Mouse (Mus musculus): ENCODE data around the gene Lypd6. TPM values are rescaled to one million over a fixed set of nuclear protein-coding genes. Genes with fewer than 3 reads are reported as not detected.

Lypd6 gene
- polyA plus RNA-seq, 1 experiment from 2014 or later = 4.6 TPM

GRCm38 (mm10) chr2:50151879-50152278 lies 85.7 kb downstream of the Lypd6 start:
- H3K36me3 ChIP-seq = no peaks in the 10 kb centered on the region
- no peak overlapping the region for H3K4me3 ChIP-seq
- no peaks in the 10 kb centered on the region for H3K27me3 ChIP-seq (ENCODE audit: low read depth, poor library complexity, severe bottlenecking)
- H3K27ac ChIP-seq = no peak overlapping the region
- H3K4me1 ChIP-seq = peaks cover 15% of the 10 kb centered on the region; the same call in 1 of the 2 replicates
- no peak for DNase-seq (ENCODE audit: low spot score)
- 95% methylated on average over 3 of the region's 3 CpGs for WGBS
- H3K9me3 ChIP-seq (replicated peaks) = no peaks in the 10 kb centered on the region

DNA sequence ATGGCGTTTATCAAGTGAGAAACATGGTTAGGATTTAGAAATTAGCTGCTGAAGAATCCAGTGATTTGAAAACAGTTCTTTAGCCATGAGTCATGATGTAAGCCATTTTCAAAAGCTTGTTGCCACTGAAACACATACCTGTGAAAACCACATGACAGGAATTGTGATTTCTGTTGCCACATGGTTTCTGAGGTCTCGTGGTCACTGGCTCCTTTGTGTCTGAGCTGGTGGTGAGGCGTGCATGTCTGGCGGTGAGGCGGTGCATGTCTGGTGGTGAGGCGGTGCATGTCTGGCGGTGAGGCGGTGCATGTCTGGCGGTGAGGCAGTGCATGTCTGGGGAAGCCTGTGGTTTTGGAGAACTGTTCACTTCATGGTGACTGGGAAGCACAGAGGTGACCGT lies 89.8 kb downstream of the Lypd6 start:
- Histone ChIP-seq H3K9me3 (replicated peaks) (no peaks in the 10 kb centered on the region), H3K4me1 (peaks cover 7% of the 10 kb centered on the region; the same call in 1 of the 2 replicates), H3K36me3 (no peaks in the 10 kb centered on the region), H3K4me3 (no peak overlapping the region), H3K27me3 (ENCODE audit: low read depth, poor library complexity, severe bottlenecking) (no peaks in the 10 kb centered on the region), H3K27ac (no peak overlapping the region)
- DNase-seq (ENCODE audit: low spot score) = no peak
- 93% methylated on average over 10 of the region's 10 CpGs for WGBS

DNA sequence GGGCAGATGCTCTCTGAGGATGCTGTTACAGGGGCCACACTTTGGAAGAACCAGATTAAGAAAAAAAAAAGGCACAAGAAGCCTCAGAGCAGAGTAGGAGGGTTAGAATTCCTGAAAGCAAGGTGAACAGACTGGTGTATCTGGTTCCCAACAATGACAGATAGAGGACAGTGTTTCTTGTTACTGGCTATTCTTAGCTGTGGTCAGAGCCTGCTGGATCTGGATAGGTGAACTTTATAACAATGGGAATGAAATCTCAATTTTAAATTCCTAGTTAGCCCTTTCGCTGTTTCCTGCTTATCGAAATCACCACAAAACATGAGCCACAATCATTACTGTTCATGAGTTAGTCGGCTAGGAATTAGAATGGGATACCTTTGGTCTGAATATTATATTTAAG lies 93.8 kb downstream of the Lypd6 start:
- Histone ChIP-seq H3K36me3 (no peaks in the 10 kb centered on the region), H3K27me3 (ENCODE audit: low read depth, poor library complexity, severe bottlenecking) (no peaks in the 10 kb centered on the region), H3K27ac (no peak overlapping the region), H3K4me3 (no peak overlapping the region), H3K9me3 (replicated peaks) (no peaks in the 10 kb centered on the region), H3K4me1 (peaks cover 13% of the 10 kb centered on the region)
- DNase-seq (ENCODE audit: low spot score) = no peak
- 92% methylated on average over 3 of the region's 3 CpGs for WGBS

DNA sequence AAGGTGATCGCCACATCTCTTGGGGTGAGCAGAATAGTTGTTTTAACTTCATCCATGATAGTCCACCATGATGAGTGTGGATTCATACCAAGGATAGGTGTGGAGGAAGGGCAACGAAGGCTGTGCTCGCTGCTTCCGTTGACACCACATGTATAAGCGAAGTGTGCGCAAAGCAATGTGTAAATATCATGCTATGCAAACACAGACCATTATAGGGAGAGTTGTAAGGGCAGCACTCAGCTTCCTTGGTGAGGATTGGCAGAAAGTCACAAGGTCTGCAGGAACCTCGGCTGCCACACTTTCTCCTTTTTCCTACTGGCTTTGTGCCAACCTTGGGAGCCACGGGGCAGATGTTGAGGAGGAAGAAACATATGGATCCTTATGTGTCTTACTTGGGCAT lies 97.4 kb downstream of the Lypd6 start:
- WGBS = 94% methylated on average over 8 of the region's 8 CpGs
- no peak overlapping the region for H3K4me3 ChIP-seq
- no peaks in the 10 kb centered on the region for H3K27me3 ChIP-seq (ENCODE audit: low read depth, poor library complexity, severe bottlenecking)
- H3K9me3 ChIP-seq (replicated peaks) = no peaks in the 10 kb centered on the region
- no peak overlapping the region for H3K27ac ChIP-seq
- H3K36me3 ChIP-seq = no peaks in the 10 kb centered on the region
- H3K4me1 ChIP-seq = peaks cover 22% of the 10 kb centered on the region
- no peak for DNase-seq (ENCODE audit: low spot score)

DNA sequence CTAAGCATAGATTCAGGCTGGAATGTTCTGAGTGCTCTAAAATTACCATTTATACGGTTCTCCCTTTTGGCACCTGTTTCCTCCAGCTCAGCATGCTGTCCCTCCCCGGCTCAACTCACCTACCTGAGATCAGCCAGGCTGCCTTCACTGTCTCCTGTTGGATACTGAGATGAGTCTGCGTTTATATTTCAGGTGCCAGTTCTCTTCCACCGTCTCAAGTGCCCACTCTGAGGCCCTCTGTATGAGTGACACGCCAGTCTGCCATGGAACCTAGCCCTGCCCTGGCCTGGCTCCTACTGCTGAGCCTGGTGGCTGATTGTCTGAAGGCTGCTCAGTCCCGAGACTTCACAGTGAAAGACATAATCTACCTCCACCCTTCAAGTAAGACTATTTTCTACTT lies 99.0 kb downstream of the Lypd6 start:
- H3K36me3 ChIP-seq = no peaks in the 10 kb centered on the region
- no peak overlapping the region for H3K4me3 ChIP-seq
- no peaks in the 10 kb centered on the region for H3K27me3 ChIP-seq (ENCODE audit: low read depth, poor library complexity, severe bottlenecking)
- DNase-seq (ENCODE audit: low spot score) = no peak
- WGBS = 51% methylated on average over 6 of the region's 6 CpGs
- no peak overlapping the region for H3K27ac ChIP-seq
- no peaks in the 10 kb centered on the region for H3K9me3 ChIP-seq (replicated peaks)
- H3K4me1 ChIP-seq = peaks cover 22% of the 10 kb centered on the region

GRCm38 (mm10) chr2:50166082-50166481 lies 99.9 kb downstream of the Lypd6 start:
- 60% methylated on average over 5 of the region's 5 CpGs for WGBS
- Histone ChIP-seq H3K9me3 (replicated peaks) (no peaks in the 10 kb centered on the region), H3K27me3 (ENCODE audit: low read depth, poor library complexity, severe bottlenecking) (no peaks in the 10 kb centered on the region), H3K4me1 (peaks cover 18% of the 10 kb centered on the region), H3K4me3 (no peak overlapping the region), H3K27ac (no peak overlapping the region), H3K36me3 (no peaks in the 10 kb centered on the region)
- DNase-seq (ENCODE audit: low spot score) = no peak

DNA sequence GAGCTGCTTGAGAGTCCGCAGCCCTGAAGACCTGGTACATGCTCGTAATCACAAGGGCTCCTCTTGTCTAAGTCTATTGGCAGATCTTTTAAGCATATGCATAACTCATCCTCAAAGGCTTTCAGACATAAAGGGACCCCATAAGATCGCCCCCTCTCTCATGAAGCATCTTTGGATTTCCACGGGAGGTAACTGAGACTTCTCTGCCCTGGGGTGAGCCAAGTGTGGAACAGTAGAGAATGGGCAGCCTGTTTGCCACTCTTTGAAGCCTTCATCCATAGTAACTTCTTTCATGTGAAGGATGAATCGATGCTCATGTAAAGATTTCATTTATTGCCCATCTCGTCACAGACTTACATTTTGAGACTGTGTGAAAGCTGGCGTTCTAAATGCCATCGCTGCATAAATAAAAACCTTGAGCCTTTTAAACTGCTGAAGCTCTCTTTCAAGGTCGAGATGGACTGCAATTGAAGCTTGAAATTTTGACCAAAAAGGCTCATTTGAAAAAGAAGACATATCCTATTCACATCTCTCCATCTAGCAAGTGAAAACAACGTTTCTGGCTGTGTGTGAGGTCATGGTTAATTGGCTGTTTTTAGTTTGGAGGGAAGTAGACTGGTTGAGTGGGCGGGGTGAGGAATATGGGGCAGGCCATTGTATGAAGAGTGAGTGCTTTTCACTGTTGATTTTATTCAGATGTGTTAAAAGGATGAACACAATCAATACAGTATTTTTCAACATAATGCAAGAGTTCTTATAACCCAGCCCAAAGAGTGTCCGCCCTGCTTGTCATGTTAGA lies 107.7 kb downstream of the Lypd6 start:
- no peak overlapping the region for H3K27ac ChIP-seq
- H3K9me3 ChIP-seq (replicated peaks) = no peaks in the 10 kb centered on the region
- no peak for DNase-seq (ENCODE audit: low spot score)
- no peaks in the 10 kb centered on the region for H3K27me3 ChIP-seq (ENCODE audit: low read depth, poor library complexity, severe bottlenecking)
- peaks cover 12% of the 10 kb centered on the region for H3K4me1 ChIP-seq
- WGBS = 89% methylated on average over 12 of the region's 12 CpGs
- no peaks in the 10 kb centered on the region for H3K36me3 ChIP-seq
- no peak overlapping the region for H3K4me3 ChIP-seq

DNA sequence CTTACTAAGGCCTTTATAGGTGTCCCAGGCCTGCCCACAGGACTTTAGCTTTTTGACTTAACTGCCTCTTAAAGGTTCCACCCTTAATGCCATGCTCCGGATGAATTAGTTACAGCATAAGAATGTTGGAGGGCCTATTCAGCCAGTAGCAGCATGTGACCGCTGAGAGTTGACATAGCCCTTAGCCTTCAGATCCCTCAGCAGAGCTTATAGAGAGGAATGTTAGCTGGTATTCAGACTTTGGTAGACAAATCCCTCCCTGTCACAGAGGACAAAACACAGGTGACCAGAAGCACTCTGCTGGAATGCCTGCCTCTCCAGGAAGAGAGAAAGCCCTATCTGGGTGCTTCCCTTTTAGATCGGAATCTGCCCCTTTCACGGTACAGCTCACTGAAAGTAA lies 109.5 kb downstream of the Lypd6 start:
- Histone ChIP-seq H3K27me3 (ENCODE audit: low read depth, poor library complexity, severe bottlenecking) (no peaks in the 10 kb centered on the region), H3K4me3 (no peak overlapping the region), H3K36me3 (no peaks in the 10 kb centered on the region), H3K27ac (no peak overlapping the region), H3K4me1 (peaks cover 12% of the 10 kb centered on the region), H3K9me3 (replicated peaks) (no peaks in the 10 kb centered on the region)
- 30% methylated on average over 4 of the region's 4 CpGs for WGBS
- no peak for DNase-seq (ENCODE audit: low spot score)

GRCm38 (mm10) chr2:50179164-50179563 lies 112.9 kb downstream of the Lypd6 start:
- no peak for DNase-seq (ENCODE audit: low spot score)
- H3K36me3 ChIP-seq = no peaks in the 10 kb centered on the region
- no peak overlapping the region for H3K27ac ChIP-seq
- H3K9me3 ChIP-seq (replicated peaks) = no peaks in the 10 kb centered on the region
- H3K4me3 ChIP-seq = no peak overlapping the region
- H3K4me1 ChIP-seq = peaks cover 4% of the 10 kb centered on the region; the same call in 1 of the 2 replicates
- H3K27me3 ChIP-seq (ENCODE audit: low read depth, poor library complexity, severe bottlenecking) = no peaks in the 10 kb centered on the region
- 86% methylated on average over 5 of the region's 5 CpGs for WGBS

GRCm38 (mm10) chr2:50180423-50180822 lies 114.2 kb downstream of the Lypd6 start:
- WGBS = 91% methylated on average over 3 of the region's 3 CpGs
- H3K9me3 ChIP-seq (replicated peaks) = no peaks in the 10 kb centered on the region
- H3K4me3 ChIP-seq = no peak overlapping the region
- H3K27ac ChIP-seq = no peak overlapping the region
- no peaks in the 10 kb centered on the region for H3K27me3 ChIP-seq (ENCODE audit: low read depth, poor library complexity, severe bottlenecking)
- DNase-seq (ENCODE audit: low spot score) = no peak
- H3K36me3 ChIP-seq = no peaks in the 10 kb centered on the region
- H3K4me1 ChIP-seq = peaks cover 3% of the 10 kb centered on the region; the same call in 1 of the 2 replicates

- Histone ChIP-seq H3K9me3 (replicated peaks) (no peaks in the 10 kb centered on the region), H3K27me3 (ENCODE audit: low read depth, poor library complexity, severe bottlenecking) (no peaks in the 10 kb centered on the region), H3K4me1 (no peaks in the 10 kb centered on the region), H3K27ac (no peak overlapping the region), H3K4me3 (no peak overlapping the region), H3K36me3 (no peaks in the 10 kb centered on the region)
- 93% methylated on average over 3 of the region's 3 CpGs for WGBS
- DNase-seq (ENCODE audit: low spot score) = no peak
Measured at GRCm38 (mm10) chr2:50181332-50181731, 115.1 kb downstream of the Lypd6 start.

DNA sequence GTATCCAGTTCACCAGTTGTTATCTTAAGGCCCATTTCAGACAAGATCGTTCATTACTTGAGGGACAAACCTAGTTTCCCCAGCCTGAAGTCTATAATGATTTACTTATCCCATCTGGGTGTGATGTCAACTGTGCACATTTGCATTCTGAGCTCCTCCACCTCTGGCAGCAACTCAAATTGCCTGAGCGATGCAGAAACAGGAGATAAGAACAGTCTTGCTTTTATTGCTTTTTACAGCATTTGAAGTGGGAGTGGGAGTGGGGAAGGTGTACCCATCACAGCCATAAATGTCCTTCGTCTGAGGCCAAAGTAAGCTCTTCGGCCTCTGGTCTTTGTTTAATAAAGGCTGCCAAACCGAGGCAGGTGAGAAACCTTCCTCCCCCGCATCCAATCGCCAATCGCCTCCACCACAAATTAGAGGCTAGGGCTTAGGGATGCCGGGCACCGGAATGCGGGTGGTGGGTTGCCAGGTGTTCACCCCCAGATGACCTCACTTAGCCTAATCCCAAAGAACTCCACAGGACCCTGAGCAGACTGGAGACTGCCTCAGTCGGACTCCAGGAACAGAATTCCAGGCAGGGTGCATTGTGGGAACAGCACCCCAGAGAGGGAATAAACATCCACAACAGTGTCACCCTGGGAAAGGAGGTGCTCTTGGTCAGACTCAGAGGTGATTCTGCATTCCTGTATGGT lies 120.6 kb downstream of the Lypd6 start:
- no peak for DNase-seq (ENCODE audit: low spot score)
- no peak overlapping the region for H3K4me3 ChIP-seq
- 7% methylated on average over 12 of the region's 12 CpGs for WGBS
- no peaks in the 10 kb centered on the region for H3K36me3 ChIP-seq
- H3K27ac ChIP-seq = no peak overlapping the region
- no peaks in the 10 kb centered on the region for H3K9me3 ChIP-seq (replicated peaks)
- no peaks in the 10 kb centered on the region for H3K27me3 ChIP-seq (ENCODE audit: low read depth, poor library complexity, severe bottlenecking)
- H3K4me1 ChIP-seq = peaks cover 12% of the 10 kb centered on the region

DNA sequence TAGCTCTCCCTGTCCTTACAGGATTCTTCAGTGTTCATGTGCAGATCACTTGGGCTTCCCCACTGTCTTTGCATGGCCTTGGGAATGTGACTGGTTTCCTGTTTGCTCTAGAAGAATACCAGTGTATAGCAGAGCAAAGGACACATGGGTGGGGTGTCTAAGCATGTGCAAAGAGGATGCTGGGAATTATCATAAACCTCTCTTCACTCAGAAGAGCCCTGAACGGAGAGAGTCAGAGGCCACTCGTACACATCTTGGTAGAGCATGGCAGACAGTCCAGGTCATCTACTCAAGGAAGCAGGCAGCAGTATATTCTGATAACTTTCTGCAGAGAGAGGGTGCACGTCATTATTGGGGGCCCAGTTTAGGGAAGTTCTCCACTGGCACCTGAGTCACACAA lies 122.6 kb downstream of the Lypd6 start:
- 87% methylated on average over 3 of the region's 3 CpGs for WGBS
- H3K9me3 ChIP-seq (replicated peaks) = no peaks in the 10 kb centered on the region
- no peaks in the 10 kb centered on the region for H3K36me3 ChIP-seq
- no peak overlapping the region for H3K27ac ChIP-seq
- DNase-seq (ENCODE audit: low spot score) = no peak
- H3K4me3 ChIP-seq = no peak overlapping the region
- peaks cover 12% of the 10 kb centered on the region for H3K4me1 ChIP-seq
- no peaks in the 10 kb centered on the region for H3K27me3 ChIP-seq (ENCODE audit: low read depth, poor library complexity, severe bottlenecking)

Data from limb, embryonic 10.5 days (tissue).